Mouse (Mus musculus) bone marrow, adult 2 months (tissue): ENCODE data around the gene Gm14295.
"Not testable (repeated sequence)": the region's sequence is repeated elsewhere in the genome, so short reads cannot be mapped to it uniquely, and the experiment has no call there.

Experiments
- CTCF ChIP-seq: fragments of 200-500 bp; IDR thresholded peaks from 2 replicates; pipeline ENCODE4 v1.5.1; 2011; ENCODE audit warnings: low read length, control low read depth; ENCODE audit not compliant: control insufficient read depth, insufficient read depth
- POLR2A ChIP-seq: fragments of 200-500 bp; IDR thresholded peaks from 2 replicates; pipeline ENCODE4 v1.6.1; 2011; ENCODE audit warnings: low read depth, mild to moderate bottlenecking, control low read depth, low read length, borderline replicate concordance; ENCODE audit not compliant: control insufficient read depth

GRCm38 (mm10) chr2:176830840-176831239, 32.4 kb downstream of the Gm14295 start, which contains the start of gene Gm14408:
- TF ChIP-seq CTCF, POLR2A: not testable (repeated sequence)
